Mouse (Mus musculus) embryonic fibroblast, embryonic 13.5 days (primary cell): Measurements from ENCODE around the gene Nlrp2. TPM values are rescaled to one million over a fixed set of nuclear protein-coding genes. Genes with fewer than 3 reads are reported as not detected.

Source experiments
- H3K27ac ChIP-seq: 2 replicates; pipeline ENCODE4 v1.5.1; 2012; ENCODE audit warnings: low read length, control low read depth, inconsistent platforms; ENCODE audit not compliant: insufficient read depth
- H3K4me1 ChIP-seq: 2 replicates; pipeline ENCODE4 v1.6.1; 2011; ENCODE audit warnings: low read length; ENCODE audit not compliant: control insufficient read depth, insufficient read depth
- H3K4me3 ChIP-seq: 2 replicates; pipeline ENCODE4 v1.5.1; 2011; ENCODE audit warnings: mild to moderate bottlenecking, control low read depth, low read length; ENCODE audit not compliant: insufficient read depth
- CTCF ChIP-seq: IDR thresholded peaks from 2 replicates; pipeline ENCODE4 v1.5.1; 2011; ENCODE audit warnings: mild to moderate bottlenecking, control low read depth, low read length, moderate library complexity, borderline replicate concordance; ENCODE audit not compliant: insufficient read depth
- POLR2A ChIP-seq: IDR thresholded peaks from 2 replicates; pipeline ENCODE4 v1.6.1; 2011; ENCODE audit warnings: low read depth, mild to moderate bottlenecking, control low read depth, low read length, moderate library complexity
- polyA plus RNA-seq: library from polyadenylated mRNA; stranded (reverse); fragments of >200 nt; gene quantifications from 2 replicates; pipeline ENCODE4 v1.2.4, GENCODE M21; 2011; ENCODE audit warnings: low read depth; ENCODE audit not compliant: missing spikeins, insufficient read length

Nlrp2 gene
- polyA plus RNA-seq = not detected in 2 replicates

GRCm38 (mm10) chr7:5350935-5351334 lies at the start of gene Nlrp2:
Gene Nlrp2, minus strand, starts transcription at chr7:5351035.
- Histone ChIP-seq H3K4me1 (no peaks in the 10 kb centered on the region), H3K4me3 (no peak within 1 kb of the TSS), H3K27ac (no peak within 1 kb of the TSS)
- no peak for TF ChIP-seq CTCF
- TF ChIP-seq POLR2A = no peak

GRCm38 (mm10) chr7:5366724-5367123 lies 15.9 kb upstream of the Nlrp2 start:
- H3K4me1 ChIP-seq = no peaks in the 10 kb centered on the region
- no peak overlapping the region for H3K4me3 ChIP-seq
- TF ChIP-seq POLR2A (no peak), CTCF (no peak)
- H3K27ac ChIP-seq = no peak overlapping the region

GRCm38 (mm10) chr7:5363599-5363998 lies 12.8 kb upstream of the Nlrp2 start:
- no peak overlapping the region for H3K27ac ChIP-seq
- TF ChIP-seq CTCF (no peak), POLR2A (no peak)
- no peak overlapping the region for H3K4me3 ChIP-seq
- H3K4me1 ChIP-seq = no peaks in the 10 kb centered on the region

- Histone ChIP-seq H3K27ac (no peak within 1 kb of the TSS), H3K4me3 (no peak within 1 kb of the TSS), H3K4me1 (no peaks in the 10 kb centered on the region)
- no peak for TF ChIP-seq POLR2A
- no peak for TF ChIP-seq CTCF
These were observed 598 bp downstream of the Nlrp2 start, which contains the start of gene Gm5065 for GRCm38 (mm10) chr7:5350237-5350636. Gene Gm5065, plus strand, starts transcription at chr7:5350537.

- TF ChIP-seq POLR2A = no peak
- TF ChIP-seq CTCF = no peak
- Histone ChIP-seq H3K4me1 (no peaks in the 10 kb centered on the region), H3K4me3 (no peak overlapping the region), H3K27ac (no peak overlapping the region)
These were observed 23.3 kb downstream of the Nlrp2 start for GRCm38 (mm10) chr7:5327511-5327910.

GRCm38 (mm10) chr7:5288281-5288680 lies 62.6 kb downstream of the Nlrp2 start:
- H3K4me3 ChIP-seq = no peak overlapping the region
- TF ChIP-seq POLR2A = no peak
- no peak for TF ChIP-seq CTCF
- no peaks in the 10 kb centered on the region for H3K4me1 ChIP-seq
- no peak overlapping the region for H3K27ac ChIP-seq

GRCm38 (mm10) chr7:5263051-5263450 lies 87.8 kb downstream of the Nlrp2 start:
- no peak overlapping the region for H3K4me3 ChIP-seq
- TF ChIP-seq POLR2A (no peak), CTCF (no peak)
- no peaks in the 10 kb centered on the region for H3K4me1 ChIP-seq
- no peak overlapping the region for H3K27ac ChIP-seq

Other genes starting within 250 kb of the Nlrp2 start
- gene Rfpl4, start 234.1 kb downstream of the Nlrp2 start, polyA plus RNA-seq = not detected in 2 replicates
- 0.57 TPM in 1 of 2 replicates, not detected in the other for gene Rasl2-9, start 225.1 kb downstream of the Nlrp2 start, polyA plus RNA-seq
- 0.04 TPM in 1 of 2 replicates, not detected in the other for gene Vmn1r55, start 201.4 kb downstream of the Nlrp2 start, polyA plus RNA-seq
- not detected in 2 replicates for gene Vmn1r56, start 154.3 kb downstream of the Nlrp2 start, polyA plus RNA-seq
- gene Vmn1r57, start 132.5 kb downstream of the Nlrp2 start, polyA plus RNA-seq = not detected in 2 replicates
- gene Gm5065, start 498 bp downstream of the Nlrp2 start, polyA plus RNA-seq = not detected in 2 replicates
- not detected in 2 replicates for gene Vmn1r58, start 62.4 kb upstream of the Nlrp2 start, polyA plus RNA-seq
- gene Vmn1r59, start 105.7 kb upstream of the Nlrp2 start, polyA plus RNA-seq = not detected in 2 replicates
- not detected in 2 replicates for gene Vmn2r28, start 142.9 kb upstream of the Nlrp2 start, polyA plus RNA-seq
- gene Vmn1r60, start 196.3 kb upstream of the Nlrp2 start, polyA plus RNA-seq = not detected in 2 replicates